Mouse (Mus musculus) cerebellum, postnatal 14 days (tissue): ENCODE data around the gene Slc25a11.

Experiments
- DNase-seq, 2 experiments: peaks; one replicate each; pipeline ENCODE4 v3.0.0; 2021; ENCODE audit warnings: mixed read lengths in 2 of 2

The Slc25a11 gene

GRCm38 (mm10) chr11:70619101-70619500, 28.2 kb downstream of the Slc25a11 start, which contains the start of gene Chrne:
Gene Chrne, minus strand, starts transcription at chr11:70619216.
- no peak for DNase-seq

- peak; percentile 30 to 49 for DNase-seq
Measured at GRCm38 (mm10) chr11:70615516-70616093, 31.7 kb downstream of the Slc25a11 start, which contains the start of gene 4930544D05Rik. Gene 4930544D05Rik, plus strand, starts transcription at chr11:70615848.

GRCm38 (mm10) chr11:70615074-70615473, 32.2 kb downstream of the Slc25a11 start:
- peak; percentile 42 to 46 for DNase-seq

GRCm38 (mm10) chr11:70612505-70612904, 34.8 kb downstream of the Slc25a11 start:
- DNase-seq = no peak

GRCm38 (mm10) chr11:70610752-70611151, 36.5 kb downstream of the Slc25a11 start:
- DNase-seq = no peak

GRCm38 (mm10) chr11:70608381-70609066, 38.8 kb downstream of the Slc25a11 start:
- peak in 1 of 2 experiments; percentile 61 for DNase-seq

DNA sequence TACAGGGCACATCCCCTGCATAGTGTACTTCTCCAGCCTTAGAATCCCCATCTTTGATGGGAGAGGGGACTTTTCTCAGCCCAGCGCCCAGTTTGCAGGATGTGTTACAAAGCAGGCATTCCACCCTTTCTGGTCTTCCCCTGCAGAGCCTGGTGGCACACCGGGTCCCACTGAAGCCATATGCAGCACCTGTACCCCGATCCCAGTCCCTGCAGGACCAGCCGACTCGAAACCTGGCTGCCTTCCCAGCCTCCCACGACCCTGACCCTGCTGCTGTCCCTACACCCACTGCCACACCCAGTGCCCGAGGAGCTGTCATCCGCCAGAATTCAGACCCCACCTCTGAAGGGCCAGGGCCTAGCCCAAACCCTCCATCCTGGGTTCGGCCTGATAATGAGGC, 39.7 kb downstream of the Slc25a11 start:
- no peak for DNase-seq

DNA sequence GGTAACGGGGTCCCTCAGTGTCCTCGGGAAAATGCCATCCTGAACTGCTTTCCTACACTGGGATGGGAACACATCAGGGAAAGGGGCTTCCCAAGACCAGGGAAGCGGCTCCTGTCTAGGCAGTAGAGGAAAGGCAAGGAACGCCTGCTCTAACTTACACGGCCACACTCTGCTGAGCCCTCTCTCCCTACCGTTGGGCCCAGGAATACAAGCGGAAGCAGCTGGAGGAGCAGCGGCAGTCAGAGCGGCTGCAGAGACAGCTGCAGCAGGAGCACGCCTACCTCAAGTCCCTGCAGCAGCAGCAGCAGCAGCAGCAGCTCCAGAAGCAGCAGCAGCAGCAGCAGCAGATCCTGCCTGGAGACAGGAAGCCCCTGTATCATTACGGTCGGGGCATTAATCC, 40.6 kb downstream of the Slc25a11 start:
- DNase-seq = no peak

- DNase-seq = peak; percentile 87 to 89
Measured at GRCm38 (mm10) chr11:70605024-70605566, 42.2 kb downstream of the Slc25a11 start.

DNA sequence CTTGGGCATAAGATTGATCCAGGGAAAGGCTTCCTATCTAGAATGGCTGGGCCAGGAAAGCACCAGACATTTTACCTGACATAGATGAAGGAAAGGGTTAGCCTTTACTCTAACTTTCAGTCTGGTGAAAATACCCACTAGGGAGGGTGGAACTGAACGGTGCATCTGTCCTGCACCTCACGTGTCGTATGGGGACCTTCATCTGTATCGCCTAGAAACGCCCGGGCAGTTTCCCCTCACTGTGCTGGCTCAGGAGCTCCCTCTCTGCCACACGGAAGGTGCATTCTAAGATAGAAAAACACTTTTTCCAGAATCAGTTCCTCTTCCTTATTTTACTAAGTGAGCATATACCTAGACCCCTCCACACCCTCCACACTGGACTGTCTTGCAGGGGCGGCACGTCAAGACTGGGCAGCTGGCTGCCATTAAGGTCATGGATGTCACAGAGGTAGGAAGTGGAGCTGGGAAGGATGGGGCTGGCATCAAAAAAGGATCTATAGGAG, 48.8 kb downstream of the Slc25a11 start:
- DNase-seq = no peak

GRCm38 (mm10) chr11:70597301-70597700, 50.0 kb downstream of the Slc25a11 start:
- DNase-seq = no peak

DNA sequence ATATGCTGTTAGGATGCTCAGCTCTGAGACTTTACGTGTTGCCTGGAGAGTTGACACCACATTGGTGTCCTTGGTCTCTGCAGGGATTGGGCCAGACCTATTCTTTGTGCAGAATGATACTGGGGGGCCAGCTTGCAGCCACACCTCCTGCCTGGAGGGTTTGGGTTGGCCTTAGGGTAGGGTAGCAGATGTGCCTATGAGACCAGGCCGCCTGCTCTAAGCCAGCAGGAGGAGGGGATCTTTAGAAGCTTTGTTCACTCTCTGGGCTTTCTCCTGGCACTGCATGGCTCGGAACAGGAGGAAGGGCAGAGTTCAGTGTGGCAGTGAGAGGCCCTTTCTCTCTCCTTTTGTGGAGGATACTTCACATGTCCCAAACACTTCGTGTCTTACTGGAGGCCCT, 51.2 kb downstream of the Slc25a11 start:
- DNase-seq = no peak

GRCm38 (mm10) chr11:70595638-70596037, 51.6 kb downstream of the Slc25a11 start:
- no peak for DNase-seq

GRCm38 (mm10) chr11:70594253-70594989, 52.9 kb downstream of the Slc25a11 start:
- no peak for DNase-seq
